Mouse (Mus musculus) megakaryocyte, adult 5-6 weeks (primary cell): Measurements from ENCODE around the gene Ano10. TPM values are rescaled to one million over a fixed set of nuclear protein-coding genes. Genes with fewer than 3 reads are reported as not detected.
A peak's percentile ranks its signal among the peaks of the same experiment; 100 is the strongest.
"Not testable (repeated sequence)": the region's sequence is repeated elsewhere in the genome, so short reads cannot be mapped to it uniquely, and the experiment has no call there.

Source experiments
- ATAC-seq: 2 replicates; pipeline ENCODE4 v1.8.0; 2016; ENCODE audit warnings: mild to moderate bottlenecking, inconsistent platforms; ENCODE audit not compliant: poor library complexity, severe bottlenecking
- total RNA-seq, 2 experiments: library from RNA; stranded (forward) in 1 of 2; stranded (reverse) in 1 of 2; fragments of 153-499, 151-499 nt in 1 of 2; fragments of 221-1000, 200-1000 nt in 1 of 2; gene quantifications; 2 replicates each; pipeline versions ENCODE4 v1.2.3 to v1.2.4; 2015 to 2017

Gene Ano10
- total RNA-seq, 2 experiments from 2014 or later = 17.1 to 33.1 TPM

DNA sequence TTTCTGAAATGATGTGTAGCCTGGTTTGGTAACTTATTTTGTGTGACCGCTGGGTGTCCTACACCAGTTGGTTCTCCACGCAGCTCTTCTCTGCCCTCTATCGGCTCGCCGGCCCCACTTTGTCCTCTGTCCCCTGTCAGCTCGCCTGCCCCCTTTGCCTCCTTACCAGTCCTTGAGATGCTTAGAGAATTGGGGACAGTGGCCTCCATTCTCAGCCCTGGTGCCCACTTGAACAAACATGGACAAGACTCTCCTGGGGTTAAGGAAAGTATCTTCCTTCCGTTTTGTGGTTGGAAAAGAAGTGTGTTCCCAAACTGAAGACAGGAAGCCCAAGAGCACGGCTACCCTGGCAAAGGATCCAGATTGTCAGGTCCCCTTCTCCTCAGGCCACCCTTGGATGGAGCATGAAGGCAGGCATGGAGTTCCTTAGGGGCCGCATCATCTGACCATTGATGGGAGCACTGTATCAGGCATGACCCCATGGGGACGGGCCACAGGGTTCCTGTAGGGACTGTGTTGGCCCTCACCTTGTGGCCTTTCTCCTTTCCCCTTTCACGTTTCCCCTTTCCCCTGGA lies 121.5 kb downstream of the Ano10 start:
- no peak for ATAC-seq

DNA sequence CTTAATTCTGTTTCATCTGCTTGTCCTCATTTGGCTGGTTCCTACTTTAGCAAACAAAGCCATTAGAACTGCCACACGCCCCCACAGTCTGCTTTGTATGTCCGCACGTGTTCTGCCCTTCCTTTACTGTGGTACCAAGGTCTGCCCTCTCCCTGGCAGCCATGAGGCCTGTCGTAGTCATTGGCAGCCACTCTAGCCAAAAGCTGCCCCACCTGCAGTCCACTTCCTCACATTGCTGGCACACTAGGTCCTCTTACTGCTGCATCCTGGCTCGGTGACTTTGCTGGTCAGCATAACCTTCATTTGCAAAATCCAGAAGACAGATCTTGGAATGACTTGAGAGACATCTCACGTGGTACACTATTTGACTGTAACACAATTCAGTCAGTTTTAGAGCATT lies 124.3 kb downstream of the Ano10 start:
- no peak for ATAC-seq

DNA sequence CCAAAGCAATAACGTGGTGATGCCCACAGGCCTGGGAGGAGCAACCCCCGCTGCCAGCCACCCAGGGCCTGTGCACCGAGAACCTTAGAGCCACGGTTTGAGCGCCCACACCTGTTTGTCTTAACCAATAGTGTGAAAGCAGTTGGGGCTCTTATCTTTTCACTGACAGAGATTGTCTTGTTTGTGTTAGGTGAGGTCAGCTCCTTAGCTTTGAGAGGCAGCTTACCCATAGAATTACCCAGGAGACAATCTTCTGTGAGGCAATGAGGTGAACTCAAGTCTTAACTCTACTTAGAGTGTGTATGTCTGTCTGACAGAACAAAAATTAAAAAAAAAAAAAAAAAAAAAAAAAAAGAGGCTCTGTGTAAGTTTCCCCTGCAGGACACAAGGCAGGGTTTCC lies 126.5 kb downstream of the Ano10 start:
- ATAC-seq = not testable (repeated sequence)

DNA sequence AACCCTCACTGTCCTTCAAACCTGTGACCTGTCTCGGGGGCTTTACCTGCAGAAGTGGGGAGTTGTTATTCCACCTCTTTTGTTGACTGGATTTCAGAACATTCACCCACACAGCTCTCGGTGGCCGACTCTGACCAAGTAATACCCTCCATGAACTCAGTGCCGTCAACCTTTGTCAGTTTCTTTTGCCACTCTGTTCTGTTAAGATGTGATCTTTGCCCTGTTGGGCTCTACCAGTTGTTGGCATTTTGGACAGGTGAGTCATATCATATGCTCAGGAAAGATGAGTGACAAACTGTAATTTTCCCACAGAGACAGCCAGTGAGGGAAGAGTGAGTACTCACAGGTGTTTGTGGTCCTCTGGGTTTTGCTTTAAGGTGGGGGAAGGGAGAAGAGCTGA lies 129.7 kb downstream of the Ano10 start:
- no peak for ATAC-seq

DNA sequence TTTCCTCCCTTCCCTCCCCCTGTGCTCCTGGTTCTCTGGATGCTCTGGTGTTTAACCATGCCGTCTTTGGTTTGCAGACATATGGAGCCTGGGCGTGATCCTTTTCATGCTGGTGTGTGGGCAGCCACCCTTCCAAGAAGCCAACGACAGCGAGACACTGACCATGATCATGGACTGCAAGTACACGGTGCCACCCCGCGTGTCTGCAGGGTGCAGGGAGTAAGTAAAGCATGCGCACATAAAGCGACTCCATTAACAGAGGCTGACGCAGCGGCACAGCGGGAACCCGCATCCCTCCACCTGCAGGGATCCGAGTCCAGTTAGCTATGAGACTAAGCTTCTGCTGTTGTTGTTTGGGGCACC lies 137.2 kb downstream of the Ano10 start:
- no peak for ATAC-seq

DNA sequence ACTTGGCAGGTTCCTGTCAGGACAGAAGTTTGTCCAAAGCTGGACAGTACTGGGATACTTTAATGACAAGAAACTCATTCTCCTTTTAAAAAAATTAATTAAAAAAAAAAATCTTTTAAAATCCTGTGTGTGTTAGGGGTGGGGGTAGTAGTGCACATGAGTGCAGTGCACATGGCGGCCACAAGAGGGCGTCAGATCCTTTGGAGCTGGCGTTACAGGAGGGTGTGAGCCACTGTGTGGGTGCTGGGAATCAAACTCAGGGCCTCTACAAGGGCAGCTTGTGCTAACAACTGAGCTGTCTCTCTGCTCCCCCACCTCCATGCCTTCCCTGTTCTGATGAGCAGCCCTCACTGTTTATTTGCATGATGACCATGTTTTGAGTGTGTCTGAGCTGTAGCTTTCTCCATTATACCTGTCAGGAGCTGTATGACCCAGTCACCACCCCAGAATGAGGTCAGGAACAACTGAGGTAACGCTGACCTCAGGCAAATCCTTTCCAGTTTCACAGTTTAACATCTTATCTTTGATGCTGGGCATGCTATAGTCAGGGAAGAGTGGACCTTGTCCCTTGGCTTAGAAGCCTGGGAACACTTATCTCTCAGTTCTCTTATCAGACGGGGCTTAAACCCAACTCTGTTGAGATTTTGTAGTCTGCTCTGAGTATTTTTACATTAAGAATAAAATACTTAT lies 137.7 kb downstream of the Ano10 start:
- ATAC-seq = no peak

DNA sequence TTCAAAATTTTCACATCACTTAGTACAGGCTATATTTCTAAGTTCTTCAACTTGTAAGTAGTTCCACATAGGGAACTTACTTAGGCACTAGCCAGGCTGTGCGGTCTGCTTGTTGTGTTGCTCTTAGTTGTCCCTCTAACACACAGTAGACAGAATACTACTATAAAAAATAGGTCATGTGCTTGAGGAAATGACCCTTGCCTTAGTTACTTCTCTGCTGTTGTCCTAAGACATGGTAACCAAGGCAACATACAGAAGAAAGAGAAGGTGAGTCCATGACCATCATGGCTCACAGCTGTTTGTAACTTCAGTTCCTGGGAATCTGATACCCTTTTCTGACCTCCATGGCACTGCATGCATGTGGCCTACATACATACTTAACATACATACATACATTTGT lies 139.0 kb downstream of the Ano10 start:
- no peak for ATAC-seq

DNA sequence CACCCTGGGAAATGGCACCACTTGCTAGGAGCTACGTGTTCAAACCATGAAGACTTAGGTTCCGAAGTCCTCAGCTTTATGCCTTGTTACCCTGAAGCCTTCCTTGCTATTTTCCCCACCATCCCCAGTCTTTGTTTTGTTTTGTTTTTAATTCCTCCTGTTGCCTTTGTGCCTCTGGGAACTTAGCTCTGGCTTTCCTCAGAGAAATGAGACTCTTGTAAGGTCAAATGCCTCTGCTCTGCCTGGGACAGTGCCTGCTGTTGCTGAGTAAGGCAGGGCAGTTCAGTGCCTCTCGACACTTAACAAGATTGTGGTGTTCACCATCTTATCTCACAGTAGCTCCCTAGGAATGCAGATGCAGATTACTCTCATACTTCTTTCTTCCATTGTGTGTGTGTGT lies 140.8 kb downstream of the Ano10 start:
- no peak for ATAC-seq

DNA sequence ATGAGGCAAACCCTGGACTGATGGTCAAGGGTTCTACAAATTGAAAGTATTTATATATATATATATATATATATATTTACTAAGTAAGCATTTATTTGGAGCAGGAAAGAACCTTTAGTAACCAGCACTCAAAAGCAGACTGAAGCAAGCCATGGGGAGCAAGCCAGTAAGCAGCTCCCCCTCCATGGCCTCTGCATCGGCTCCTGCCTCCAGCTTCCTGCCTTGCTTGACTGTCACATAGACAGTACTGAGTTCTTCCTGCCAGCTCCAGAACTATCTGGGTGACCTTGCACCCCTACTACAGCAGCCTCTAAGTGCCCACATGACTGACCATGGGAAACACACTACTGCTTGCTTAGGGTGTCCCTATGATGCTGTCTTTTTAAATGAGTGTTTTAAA lies 141.7 kb downstream of the Ano10 start:
- no peak for ATAC-seq

DNA sequence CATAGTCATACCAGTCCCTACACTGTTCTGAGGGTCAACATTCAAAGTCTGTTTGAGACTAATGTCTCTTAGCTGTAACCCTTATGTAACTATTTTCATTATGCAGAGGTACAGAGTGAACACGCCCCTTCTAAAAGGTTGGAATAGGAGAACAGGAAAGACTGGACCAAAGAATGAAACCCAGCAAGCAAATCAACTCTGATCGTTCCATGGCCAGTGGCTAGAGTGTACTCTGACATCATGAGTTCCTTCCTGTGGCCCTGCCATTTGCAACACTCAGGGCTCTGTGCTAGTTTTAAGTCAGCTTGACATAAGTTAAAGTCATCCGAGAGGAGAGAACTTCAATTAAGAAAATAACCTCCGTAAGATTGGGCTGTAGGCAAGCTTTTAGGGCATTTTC lies 142.2 kb downstream of the Ano10 start:
- no peak for ATAC-seq

DNA sequence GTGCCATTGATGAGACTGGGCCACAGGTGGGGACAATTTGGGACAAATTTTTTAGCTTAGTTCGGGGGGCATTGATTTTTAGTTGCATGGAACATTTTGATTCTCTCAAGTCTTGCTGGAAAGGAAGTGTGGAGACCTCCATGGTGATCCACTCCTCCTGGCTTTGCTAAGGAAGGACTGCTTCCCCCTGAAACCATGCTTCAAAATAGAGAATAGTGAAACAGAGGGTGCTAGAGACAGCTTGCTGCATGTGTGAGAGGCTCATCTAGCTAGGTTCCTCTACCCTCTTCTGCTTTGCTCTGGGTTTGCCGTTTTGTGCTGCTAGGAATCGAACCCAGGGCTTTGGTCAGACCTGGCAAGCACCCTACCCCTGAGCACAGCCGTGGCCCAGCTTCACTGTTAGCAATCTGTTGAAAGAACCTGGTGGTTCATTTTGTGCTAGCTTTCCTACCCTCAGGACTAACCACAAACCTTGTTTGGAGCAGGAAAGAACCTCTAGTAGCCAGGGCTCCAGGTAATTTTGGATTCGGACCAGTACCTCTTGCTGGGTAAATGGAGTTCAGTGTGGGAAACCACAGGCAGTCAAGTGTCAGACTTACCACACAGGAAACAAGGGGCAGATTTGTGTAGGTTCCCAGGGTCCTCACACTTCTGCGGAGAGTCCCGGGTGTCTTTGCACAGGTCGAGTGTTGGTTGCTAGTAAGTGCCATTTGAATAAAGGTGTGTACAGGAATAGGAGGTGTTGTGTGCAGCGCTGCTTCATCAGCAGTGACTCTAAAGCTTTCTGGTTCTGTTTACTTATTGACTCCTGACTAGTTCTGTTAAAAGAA lies 144.0 kb downstream of the Ano10 start:
- peak; percentile 57 for ATAC-seq

DNA sequence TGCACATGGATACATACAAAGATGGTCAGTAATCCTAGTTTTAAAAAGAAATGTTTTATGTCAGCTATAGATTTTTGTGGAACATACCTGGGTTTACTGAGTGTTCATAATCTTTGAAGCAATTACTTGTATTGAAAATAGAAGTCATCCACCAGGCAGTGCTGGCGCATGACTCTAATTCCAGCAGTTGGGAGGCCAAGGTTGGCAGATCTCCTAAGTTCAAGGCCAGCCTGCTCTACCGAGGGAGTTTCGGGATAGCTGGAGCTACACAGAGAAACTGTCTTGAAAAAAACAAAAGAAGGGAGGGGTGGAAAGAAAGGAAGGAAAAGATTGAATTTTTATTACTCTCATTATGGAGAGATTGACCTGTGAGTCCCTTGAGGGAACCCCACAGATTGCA lies 145.9 kb downstream of the Ano10 start:
- no peak for ATAC-seq

DNA sequence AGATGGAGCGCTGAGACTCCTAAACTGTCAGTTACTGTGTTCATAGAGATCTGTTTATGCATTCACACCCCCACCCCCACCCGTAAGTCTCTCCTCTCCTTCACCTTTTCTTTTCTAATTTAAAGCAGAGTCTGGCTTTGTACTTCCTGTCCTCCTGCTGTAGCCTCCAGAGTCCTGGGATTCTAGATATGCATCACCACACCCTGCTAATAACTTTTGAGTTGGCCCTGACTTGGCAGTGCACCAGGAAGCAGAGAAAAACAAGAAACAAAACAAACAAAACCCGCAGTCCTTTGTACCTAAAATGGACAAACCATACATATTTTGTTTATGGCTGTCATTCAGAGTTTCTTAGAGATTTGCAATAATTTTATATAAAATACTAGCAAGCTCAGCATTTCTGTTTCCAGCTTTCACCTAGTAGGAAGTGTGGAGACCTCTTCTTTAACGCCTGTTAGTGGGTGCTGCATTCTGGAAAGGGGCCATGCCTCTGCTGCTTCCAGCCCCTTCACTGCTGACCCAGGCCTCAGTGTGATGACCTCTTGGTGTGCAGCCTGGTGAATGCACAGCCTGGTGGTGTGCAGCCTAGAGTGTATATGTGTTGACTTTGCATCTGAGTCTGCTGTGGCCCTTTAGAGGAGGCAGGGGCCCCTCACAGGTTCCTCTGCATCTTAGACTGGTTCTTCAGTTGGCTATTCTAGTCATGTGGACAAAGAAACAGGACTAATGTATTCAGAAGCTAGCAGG lies 147.9 kb downstream of the Ano10 start:
- no peak for ATAC-seq

DNA sequence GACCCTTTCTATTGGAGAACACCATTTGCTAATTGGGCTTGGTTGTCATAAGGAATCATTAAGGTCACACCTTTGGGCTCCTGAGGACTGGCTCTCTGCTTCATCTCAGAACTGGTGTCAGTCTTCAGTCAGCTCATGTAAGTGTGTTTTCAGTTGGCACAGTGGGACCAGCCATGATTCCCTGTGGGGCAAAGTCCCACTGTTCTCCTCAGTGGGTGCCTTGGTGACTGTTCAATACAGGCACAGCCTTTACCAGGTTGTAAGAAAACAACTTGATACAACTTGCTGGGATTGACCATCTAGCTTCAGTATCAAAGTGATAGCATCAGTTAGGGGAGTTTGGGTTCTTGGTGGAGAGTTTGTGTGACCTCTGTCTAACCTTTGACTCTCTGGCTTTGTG lies 148.5 kb downstream of the Ano10 start:
- no peak for ATAC-seq

DNA sequence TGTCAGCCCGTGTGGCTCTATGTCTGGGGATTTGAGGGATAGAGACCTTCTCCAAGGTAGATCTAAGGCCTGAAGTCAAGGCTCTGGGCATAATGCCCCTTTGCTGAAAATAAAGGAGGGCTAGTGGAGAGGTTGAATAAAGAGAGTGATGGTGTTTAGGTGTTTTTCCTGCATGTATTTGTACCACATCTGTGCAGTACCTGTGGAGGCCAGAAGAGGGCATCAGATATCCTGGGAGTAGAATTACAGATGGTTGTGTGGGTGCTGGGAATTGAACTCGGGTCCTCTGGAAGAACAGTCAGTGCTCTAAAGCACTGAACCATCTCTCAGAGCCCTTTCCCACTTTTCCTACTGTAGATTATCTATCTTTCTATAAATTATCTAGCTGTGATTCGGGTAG lies 149.4 kb downstream of the Ano10 start:
- no peak for ATAC-seq

DNA sequence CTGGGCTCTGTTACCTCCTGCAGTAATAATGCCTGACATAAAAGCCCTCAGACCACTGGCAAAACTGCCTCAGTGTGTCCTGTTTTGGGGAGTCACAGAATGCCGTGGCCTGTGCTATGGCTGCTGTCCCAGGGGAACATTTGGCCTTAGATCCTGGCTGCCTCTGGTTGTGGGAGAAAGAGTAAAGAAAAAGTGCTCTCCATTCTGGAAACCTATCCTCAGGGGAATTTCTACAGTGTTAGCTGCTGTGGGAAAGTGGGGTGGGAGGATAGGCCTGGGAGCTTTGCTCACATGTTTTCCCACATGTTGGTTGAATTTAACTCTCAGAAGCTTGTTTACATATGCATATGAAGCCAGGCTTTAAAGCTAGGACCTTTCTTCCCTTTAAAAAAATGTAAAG lies 151.0 kb downstream of the Ano10 start:
- no peak for ATAC-seq

DNA sequence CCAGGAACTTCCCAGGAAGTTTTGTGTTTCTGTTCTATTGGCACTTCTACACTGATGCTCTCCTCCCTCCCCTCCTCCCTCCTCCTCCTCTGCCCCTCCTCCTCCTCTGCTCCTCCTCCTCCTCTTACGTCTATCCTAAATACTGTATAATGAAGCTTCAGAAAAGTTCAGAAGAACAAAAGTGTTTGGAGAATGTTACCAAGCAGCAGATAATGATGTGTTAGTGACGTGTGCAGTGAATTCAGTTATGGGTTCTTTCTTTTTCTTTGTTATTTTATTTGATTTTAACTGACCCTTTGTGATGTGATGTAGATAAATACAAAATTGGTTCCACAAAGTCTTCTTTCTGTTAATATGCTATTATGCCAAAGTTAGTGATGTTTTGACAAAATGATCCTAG lies 155.0 kb downstream of the Ano10 start:
- no peak for ATAC-seq

DNA sequence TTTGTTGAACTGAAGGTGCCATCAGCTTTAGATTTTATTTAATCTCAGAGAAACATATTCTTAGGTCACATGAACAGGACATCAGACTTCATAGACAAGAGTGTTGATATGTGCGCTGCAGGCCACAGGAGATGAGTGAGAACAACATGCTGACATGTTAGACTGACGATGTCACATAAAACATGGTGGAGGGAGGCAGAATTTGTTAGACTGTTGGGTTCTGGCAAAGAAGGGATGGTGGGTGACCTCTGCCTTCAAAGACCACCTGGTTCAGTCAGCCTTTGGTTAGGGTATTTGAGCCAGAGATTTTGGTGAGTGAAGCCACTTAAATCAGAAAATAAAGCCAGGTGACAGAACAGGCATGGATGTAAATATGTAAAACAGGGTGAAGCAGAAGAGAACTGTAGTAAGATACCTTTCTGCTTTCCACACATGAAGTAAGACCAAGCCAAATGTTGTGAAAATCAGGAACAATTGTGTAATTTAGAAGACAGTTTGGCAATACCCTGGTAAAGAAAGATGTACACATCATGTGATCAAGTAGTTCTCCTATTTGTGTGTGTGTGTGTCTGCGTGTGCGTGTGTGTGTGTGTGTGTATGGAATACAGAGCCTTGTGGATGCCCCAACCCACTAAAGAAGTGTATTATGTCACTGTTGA lies 155.7 kb downstream of the Ano10 start:
- peak; percentile 90 for ATAC-seq

DNA sequence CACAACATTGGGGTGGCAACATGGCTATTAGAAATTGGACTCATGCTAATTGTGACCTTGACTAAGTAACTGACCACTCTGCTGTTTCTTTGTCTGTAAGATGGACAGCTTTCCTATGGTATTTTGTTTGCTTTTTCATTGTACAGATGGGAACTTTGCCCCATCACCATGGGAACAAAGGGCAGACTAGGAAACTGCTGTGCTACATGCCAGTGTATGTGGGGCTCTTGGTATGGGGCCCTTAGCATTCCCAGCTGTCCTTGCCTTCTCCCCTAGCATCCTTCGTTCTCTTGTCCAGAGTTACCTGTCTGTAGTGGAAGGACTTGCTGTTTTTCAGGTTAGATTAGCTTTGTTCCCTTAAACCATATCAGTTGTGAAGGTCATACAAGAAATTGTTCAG lies 156.3 kb downstream of the Ano10 start:
- ATAC-seq = no peak

DNA sequence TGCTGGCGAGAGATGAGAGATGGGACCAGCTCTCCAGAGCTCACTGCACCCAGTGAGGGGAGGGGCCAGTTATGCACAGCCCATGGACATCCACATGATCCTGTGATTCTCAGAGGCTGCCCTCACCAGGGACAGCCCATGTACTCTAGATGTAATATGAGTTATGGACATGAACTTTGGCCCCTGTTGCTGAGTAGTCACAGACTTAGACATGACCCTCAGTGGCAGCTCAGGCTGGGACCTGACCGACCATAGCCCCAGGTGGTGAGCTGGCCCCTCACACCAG lies 158.4 kb downstream of the Ano10 start:
- ATAC-seq = no peak
